ENCODE assay signal across 8 mouse cellular contexts in genomic region chr8:80739155-80739924, GRCm38 (mm10). TPM values are rescaled to one million over a fixed set of nuclear protein-coding genes. Genes with fewer than 3 reads are reported as not detected.
DNase-seq lines count a peak whose midpoint lies in the region; ATAC-seq and TF ChIP-seq lines count a peak whose summit lies in the region.
"Not testable (repeated sequence)": the region's sequence is repeated elsewhere in the genome, so short reads cannot be mapped to it uniquely, and the experiment has no call there.

Smarca5 (minus strand) TSS chr8:80739497.

- H3K36me3 ChIP-seq in hindbrain, embryonic 12.5 days: peaks cover 13% of the 10 kb centered on the region

- DNase-seq in Patski (ENCODE audit: low read depth, low spot score): peak; percentile 56
- peak; percentile 98 for DNase-seq in cerebellum, postnatal 10 days
- DNase-seq in frontal cortex, postnatal 10 days (ENCODE audit: low spot score in 2 of 2): peak; percentile 93
- DNase-seq in layer of hippocampus, postnatal 14 days (ENCODE audit: low spot score in 2 of 2): peak; percentile 93 to 95
- DNase-seq in lung, postnatal 10 days: peak; percentile 97
- peak; percentile 96 for DNase-seq in ovary, postnatal 14 days (ENCODE audit: low spot score)
- DNase-seq in thymus, postnatal 10 days (ENCODE audit: low spot score in 2 of 2): peak; percentile 90 to 94

- in situ Hi-C loops in Patski (cut with MboI; ENCODE audit: low pct_unique_long_range_greater_than_20kb): not testable (repeated sequence)

- CTCF ChIA-PET in Patski (lab: Charles Lee): not testable (repeated sequence)

- not testable (repeated sequence) for H3K27me3 ChIP-seq in Patski; hindbrain, embryonic 12.5 days

- POLR2A ChIA-PET in Patski (lab: Charles Lee): not testable (repeated sequence)

- WGBS in hindbrain, embryonic 12.5 days: 3% methylated on average over 84 of the region's 91 CpGs

- H3K4me2 ChIP-seq in hindbrain, embryonic 12.5 days (replicated peaks): peak within 1 kb of the TSS; percentile 68

- TF ChIP-seq CTCF in Patski (IDR thresholded peaks at IDR 0.05): not testable (repeated sequence)

- H3K27ac ChIP-seq in hindbrain, embryonic 12.5 days: peak within 1 kb of the TSS; percentile 98

- H3K4me3 ChIP-seq in hindbrain, embryonic 12.5 days: peak within 1 kb of the TSS; percentile 78

- ATAC-seq in Patski: peak; percentile 98
- peak; percentile 95 for ATAC-seq in hindbrain, embryonic 12.5 days (ENCODE audit: low FRiP score)

- H3K9ac ChIP-seq in hindbrain, embryonic 12.5 days: peak within 1 kb of the TSS; percentile 96

- H3K4me1 ChIP-seq in hindbrain, embryonic 12.5 days: not testable (repeated sequence)

- H3K9me3 ChIP-seq in hindbrain, embryonic 12.5 days (replicated peaks): not testable (repeated sequence)

RNA-seq across cellular contexts. Expression of gene Smarca5, which starts in this region (rescaled TPM):
- 69.2 TPM for polyA plus RNA-seq in Patski (2021)
- 144 and 154 TPM in 2 replicates for polyA plus RNA-seq in hindbrain, embryonic 12.5 days (2016; fragmentation: Nextera tagmentation; extraction: Ambion mirVana)
- total RNA-seq in layer of hippocampus, postnatal 14 days (2021): 10 to 100 TPM; 53.6 to 57.3 TPM

Comparison
In these comparisons a context has a peak if more than half of its experiments do, and no peak if none do; other contexts are left out.
1. Peak in every context shown above with its lines: DNase-seq, ATAC-seq, H3K4me3 ChIP-seq and H3K27ac ChIP-seq.